Mouse (Mus musculus) embryonic facial prominence, embryonic 10.5 days (tissue): ENCODE measurements around the gene Sox30. TPM values are rescaled to one million over a fixed set of nuclear protein-coding genes. Genes with fewer than 3 reads are reported as not detected.
"Not testable (repeated sequence)": the region's sequence is repeated elsewhere in the genome, so short reads cannot be mapped to it uniquely, and the experiment has no call there.

Source experiments
- DNase-seq: peaks from one replicate; pipeline ENCODE4 v3.0.0-alpha.2; 2017; ENCODE audit warnings: low spot score
- H3K27ac ChIP-seq: fragments of 300-500 bp; sonication (generic); replicated peaks from 2 replicates; pipeline ENCODE4 v1.5.1; 2016; ENCODE audit warnings: mild to moderate bottlenecking
- H3K27me3 ChIP-seq: fragments of 300-500 bp; sonication (generic); replicated peaks from 2 replicates; pipeline ENCODE4 v1.6.1; 2016; ENCODE audit warnings: low read depth, mild to moderate bottlenecking; ENCODE audit not compliant: poor library complexity, severe bottlenecking
- H3K36me3 ChIP-seq: fragments of 300-500 bp; sonication (generic); replicated peaks from 2 replicates; pipeline ENCODE4 v1.6.1; 2016; ENCODE audit warnings: mild to moderate bottlenecking, moderate library complexity
- H3K4me1 ChIP-seq: fragments of 300-500 bp; sonication (generic); 2 replicates; pipeline ENCODE4 v1.6.1; 2016
- H3K4me3 ChIP-seq: fragments of 300-500 bp; sonication (generic); 2 replicates; pipeline ENCODE4 v1.5.1; 2016; ENCODE audit warnings: mild to moderate bottlenecking, moderate library complexity
- H3K9me3 ChIP-seq: fragments of 300-500 bp; sonication (generic); 2 replicates; pipeline ENCODE4 v1.6.1; 2016; ENCODE audit warnings: mild to moderate bottlenecking
- WGBS: fragments of 180-500 bp; shearing (Covaris S2); methylation state at CpG from one replicate; pipeline ENCODE4 v1.1.7; 2016; 5-methylcytosine and 5-hydroxymethylcytosine counted together
- polyA plus RNA-seq: library from polyadenylated mRNA; unstranded; fragments of >200 nt; fragmentation: Nextera tagmentation; extraction: Ambion mirVana; gene quantifications from 2 replicates; pipeline ENCODE4 v1.2.1, GENCODE M21; 2016

The Sox30 gene
- polyA plus RNA-seq, 1 experiment from 2014 or later = 0.12 TPM

DNA sequence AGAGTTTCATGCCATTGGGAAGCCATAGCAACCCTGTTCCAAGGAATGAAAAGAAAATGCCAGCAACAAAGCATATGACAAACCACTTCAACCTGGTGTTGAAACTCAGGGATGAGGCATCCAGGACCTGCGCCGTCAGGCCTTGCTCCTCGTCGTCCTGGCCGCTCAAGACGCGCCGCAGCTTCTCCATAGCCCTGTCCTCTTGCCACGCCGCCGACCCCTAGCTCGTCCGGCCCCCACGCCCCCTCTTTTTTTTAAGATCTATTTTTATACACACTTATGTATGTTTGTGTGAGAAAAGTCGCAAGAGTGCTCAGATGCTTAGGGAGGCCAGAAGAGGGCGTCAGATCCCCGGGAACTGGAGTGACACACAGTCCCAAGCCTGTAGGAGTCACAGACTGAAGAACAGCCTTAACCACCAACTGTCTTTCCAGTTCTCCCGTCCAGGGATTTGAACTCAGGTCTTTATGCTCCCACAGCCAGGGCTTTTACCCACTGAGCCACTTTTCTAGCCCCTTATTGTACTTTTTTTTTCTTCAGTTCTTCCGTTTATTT, 72.1 kb downstream of the Sox30 start, which contains the start of gene Gm12166:
Gene Gm12166 (minus strand): TSS at position 217 of the 555 bp plus-strand sequence.
- peaks cover 28% of the 10 kb centered on the region for H3K4me1 ChIP-seq
- not testable (repeated sequence) for H3K27ac ChIP-seq, H3K36me3 ChIP-seq, H3K4me3 ChIP-seq, H3K9me3 ChIP-seq
- peaks cover 15% of the 10 kb centered on the region; the same call in 1 of the 2 replicates for H3K27me3 ChIP-seq
- WGBS = 37% methylated on average over 19 of the region's 19 CpGs
- peak; percentile 51 for DNase-seq

DNA sequence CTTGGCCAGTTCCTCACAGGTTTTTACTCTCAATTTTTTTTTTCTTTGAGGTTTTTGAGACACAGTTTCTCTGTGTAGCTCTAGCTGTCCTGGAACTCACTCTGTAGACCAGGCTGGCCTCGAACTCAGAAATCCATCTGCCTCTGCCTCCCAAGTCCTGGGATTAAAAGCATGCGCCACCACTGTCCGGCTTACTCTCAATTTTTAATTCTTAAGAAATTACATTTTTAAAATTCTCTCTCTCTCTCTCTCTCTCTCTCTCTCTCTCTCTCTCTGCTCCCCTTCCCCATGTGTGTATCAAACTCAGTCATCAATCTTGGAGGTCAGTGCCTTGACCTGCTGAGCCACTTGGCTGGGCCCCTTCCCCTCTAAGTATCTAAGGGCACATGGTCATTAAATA, 73.3 kb downstream of the Sox30 start:
- H3K27ac ChIP-seq, DNase-seq, H3K36me3 ChIP-seq, H3K9me3 ChIP-seq, H3K4me3 ChIP-seq: not testable (repeated sequence)
- peaks cover 21% of the 10 kb centered on the region; the same call in 1 of the 2 replicates for H3K27me3 ChIP-seq
- peaks cover 35% of the 10 kb centered on the region for H3K4me1 ChIP-seq
- WGBS = 92% methylated on average over 3 of the region's 3 CpGs

DNA sequence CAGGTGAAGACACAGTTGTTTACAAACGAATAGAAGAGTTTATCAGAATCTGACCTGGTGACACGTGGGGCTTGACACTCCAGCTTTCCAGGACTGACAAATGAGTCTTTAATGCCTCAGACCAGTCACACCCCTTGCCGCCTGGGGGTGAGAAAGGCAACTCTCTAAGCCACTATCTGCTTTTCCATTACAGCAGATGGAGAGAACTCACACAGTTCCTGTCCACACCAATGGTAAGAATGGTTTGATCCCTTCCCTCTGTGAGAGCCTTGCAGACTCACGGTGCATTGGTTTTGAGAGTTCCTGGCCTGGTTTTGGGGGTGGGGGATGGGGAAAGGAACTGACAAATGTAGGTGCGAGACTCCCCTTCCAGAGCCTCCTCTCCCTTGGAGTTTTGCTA, 74.2 kb downstream of the Sox30 start:
- no peak overlapping the region for H3K27ac ChIP-seq
- H3K4me1 ChIP-seq = peaks cover 35% of the 10 kb centered on the region
- no peaks in the 10 kb centered on the region for H3K9me3 ChIP-seq
- H3K36me3 ChIP-seq = no peaks in the 10 kb centered on the region
- H3K4me3 ChIP-seq = no peak overlapping the region
- WGBS = 36% methylated on average over 5 of the region's 5 CpGs
- H3K27me3 ChIP-seq = peaks cover 21% of the 10 kb centered on the region; the same call in 1 of the 2 replicates
- no peak for DNase-seq

DNA sequence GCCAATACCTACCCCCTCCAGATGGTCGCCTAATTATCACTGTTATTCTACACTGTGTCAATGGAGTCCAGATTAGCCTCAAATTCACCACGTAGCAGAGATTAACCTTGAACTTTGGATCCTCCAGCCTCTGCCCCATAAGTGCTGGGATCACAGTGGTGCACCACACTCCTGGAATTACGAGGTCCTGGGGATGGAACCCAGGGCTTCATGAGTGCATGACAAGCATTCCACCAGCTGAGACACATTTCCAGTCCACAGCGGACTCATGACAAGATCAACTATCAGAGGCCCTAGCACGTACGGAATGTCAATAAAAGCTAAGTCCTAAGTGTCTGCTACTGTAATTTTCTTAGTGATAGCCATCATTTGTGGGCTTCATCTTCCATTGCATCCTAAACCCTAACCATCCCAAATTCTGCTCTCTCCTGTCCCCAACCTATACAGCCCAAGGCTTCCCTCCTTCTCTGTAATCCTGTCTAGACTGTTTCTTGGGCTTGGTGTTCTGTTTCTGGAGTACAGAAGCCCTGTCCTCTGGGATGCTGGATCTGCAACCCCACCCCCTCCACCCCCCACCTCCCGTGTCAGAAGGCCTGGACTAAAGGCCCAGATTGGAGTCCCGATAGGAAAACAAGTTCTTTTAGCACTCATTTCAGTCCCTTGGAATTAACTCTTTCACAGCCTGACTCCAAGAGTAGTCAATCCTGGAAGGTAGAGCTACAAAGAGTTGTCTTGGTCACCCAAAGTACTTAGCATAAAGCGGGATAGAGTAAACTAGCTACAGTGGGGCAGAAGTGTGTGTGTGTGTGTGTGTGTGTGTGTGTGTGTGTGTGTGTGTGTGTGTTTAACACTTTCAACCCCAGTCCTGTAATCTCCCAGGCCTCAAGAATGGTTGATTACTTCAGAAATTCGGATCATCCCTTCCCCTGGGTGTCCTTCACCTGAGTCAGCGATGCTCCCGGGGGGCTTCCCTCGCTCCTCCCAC, 75.1 kb downstream of the Sox30 start:
- H3K27me3 ChIP-seq = peaks cover 21% of the 10 kb centered on the region; the same call in 1 of the 2 replicates
- H3K9me3 ChIP-seq = no peaks in the 10 kb centered on the region
- no peaks in the 10 kb centered on the region for H3K36me3 ChIP-seq
- H3K27ac ChIP-seq = peak overlapping the region; percentile 90
- peak overlapping the region; percentile 71 for H3K4me3 ChIP-seq
- peak; percentile 45 for DNase-seq
- WGBS = 20% methylated on average over 13 of the region's 13 CpGs
- peaks cover 39% of the 10 kb centered on the region for H3K4me1 ChIP-seq

DNA sequence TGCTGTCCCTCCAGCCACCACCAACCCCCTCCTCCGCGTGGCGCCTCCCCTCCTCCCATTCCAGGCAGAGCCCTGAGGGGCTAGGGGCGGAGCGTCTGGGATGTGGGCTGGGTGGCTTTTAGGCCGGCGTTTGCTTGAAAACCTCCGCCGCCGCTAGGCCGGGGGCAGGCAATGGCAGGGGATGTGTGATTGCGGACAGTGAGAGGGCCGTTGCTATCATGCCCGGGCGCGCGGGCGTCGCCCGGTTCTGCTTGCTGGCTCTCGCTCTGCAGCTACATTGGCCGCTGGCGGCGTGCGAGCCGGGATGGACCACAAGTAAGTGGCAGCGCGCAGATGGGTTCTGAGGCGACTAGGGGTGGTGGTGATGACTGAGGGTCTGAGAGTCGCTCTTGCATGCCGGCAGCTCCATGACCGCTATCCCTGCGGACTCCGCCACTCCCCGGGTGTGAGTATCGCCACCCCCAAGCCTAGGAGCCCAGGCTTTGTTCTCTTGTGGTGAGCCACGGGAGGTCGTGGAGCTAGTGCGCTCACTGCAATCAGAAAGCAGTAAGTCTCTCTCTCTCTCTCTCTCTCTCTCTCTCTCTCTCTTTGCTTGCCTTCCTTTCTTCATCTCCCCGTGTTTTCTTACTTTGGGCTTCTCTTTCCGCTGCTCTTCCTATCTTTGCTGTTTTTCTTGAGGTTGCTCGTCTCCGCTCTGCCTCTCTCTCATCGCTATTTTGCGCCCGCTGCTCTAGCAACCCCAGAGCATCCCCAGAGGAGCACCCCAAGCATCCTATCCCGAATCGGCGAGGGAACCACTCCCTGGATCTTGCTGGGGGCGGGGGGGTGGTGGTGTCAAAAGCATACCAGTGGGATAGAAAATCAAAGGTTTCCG, 76.0 kb downstream of the Sox30 start, which contains the start of gene Adam19:
Gene Adam19 (plus strand): TSS at position 97 of the 874 bp plus-strand sequence.
- peak; percentile 91 for DNase-seq
- Histone ChIP-seq H3K9me3 (no peaks in the 10 kb centered on the region), H3K27ac (peak within 1 kb of the TSS; percentile 90), H3K4me3 (peak within 1 kb of the TSS; percentile 71), H3K4me1 (peaks cover 45% of the 10 kb centered on the region), H3K27me3 (peaks cover 21% of the 10 kb centered on the region; the same call in 1 of the 2 replicates), H3K36me3 (peaks cover 6% of the 10 kb centered on the region; the same call in 1 of the 2 replicates)
- WGBS = under 1% methylated on average over 51 of the region's 51 CpGs

DNA sequence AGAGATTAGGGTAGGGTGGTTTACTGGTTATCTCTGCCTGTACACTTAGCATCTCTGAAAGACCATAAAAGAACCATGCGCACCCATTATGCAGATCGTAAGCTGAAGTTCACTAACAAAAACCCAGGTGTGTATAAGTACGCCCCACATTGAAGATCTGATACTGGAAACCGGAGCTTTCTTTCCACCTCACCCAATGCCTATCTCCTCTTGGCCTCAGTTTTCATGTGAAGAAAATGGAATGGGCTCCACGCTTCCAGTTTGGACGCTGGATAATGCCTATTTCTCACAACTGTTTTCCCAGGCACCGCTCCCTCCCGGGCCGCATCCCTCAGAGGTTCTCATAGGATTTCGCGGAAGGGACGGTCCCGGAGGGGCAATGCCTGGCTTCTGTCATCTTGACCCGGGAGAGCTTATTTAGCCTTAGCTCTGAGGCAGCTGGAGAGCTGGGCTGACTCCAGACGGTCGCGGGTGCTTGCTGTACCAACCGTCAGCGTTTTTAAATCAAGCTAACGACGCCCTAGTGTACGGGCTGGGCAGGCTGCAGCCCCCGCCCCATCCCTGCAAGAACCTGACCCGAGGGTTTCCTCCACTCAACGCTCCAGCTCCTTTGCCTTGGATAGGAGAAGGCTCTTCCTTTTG, 76.8 kb downstream of the Sox30 start:
- Histone ChIP-seq H3K4me3 (peak overlapping the region; percentile 71), H3K27me3 (peaks cover 21% of the 10 kb centered on the region; the same call in 1 of the 2 replicates), H3K36me3 (peaks cover 11% of the 10 kb centered on the region; the same call in 1 of the 2 replicates), H3K4me1 (peaks cover 45% of the 10 kb centered on the region), H3K9me3 (no peaks in the 10 kb centered on the region), H3K27ac (peak overlapping the region; percentile 90)
- 2% methylated on average over 25 of the region's 25 CpGs for WGBS
- DNase-seq = peak; percentile 59

DNA sequence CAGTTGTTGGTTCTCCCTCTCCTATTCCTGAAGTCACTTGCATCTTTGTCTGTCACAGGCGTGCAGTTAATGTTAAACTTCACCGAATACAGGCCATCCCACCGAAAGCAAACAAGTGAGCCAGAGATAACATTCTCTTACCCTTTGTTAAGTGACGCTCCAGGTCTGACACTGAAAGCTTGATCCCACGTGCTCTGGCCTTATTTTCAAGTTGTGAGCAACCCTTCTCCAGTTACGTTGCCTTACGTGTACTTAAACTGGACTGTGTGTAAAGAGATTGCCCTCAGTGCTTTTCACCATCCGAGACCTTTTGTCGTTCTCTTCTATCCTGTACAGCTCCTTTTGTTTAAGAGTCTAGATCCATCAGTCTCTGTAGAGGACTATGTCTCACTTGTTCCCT, 77.9 kb downstream of the Sox30 start:
- peaks cover 16% of the 10 kb centered on the region; the same call in 1 of the 2 replicates for H3K36me3 ChIP-seq
- DNase-seq = no peak
- 51% methylated on average over 9 of the region's 9 CpGs for WGBS
- H3K4me1 ChIP-seq = peaks cover 45% of the 10 kb centered on the region
- peaks cover 15% of the 10 kb centered on the region; the same call in 1 of the 2 replicates for H3K27me3 ChIP-seq
- H3K27ac ChIP-seq = no peak overlapping the region
- no peaks in the 10 kb centered on the region for H3K9me3 ChIP-seq
- H3K4me3 ChIP-seq = peak overlapping the region; percentile 71; the same call in 1 of the 2 replicates

DNA sequence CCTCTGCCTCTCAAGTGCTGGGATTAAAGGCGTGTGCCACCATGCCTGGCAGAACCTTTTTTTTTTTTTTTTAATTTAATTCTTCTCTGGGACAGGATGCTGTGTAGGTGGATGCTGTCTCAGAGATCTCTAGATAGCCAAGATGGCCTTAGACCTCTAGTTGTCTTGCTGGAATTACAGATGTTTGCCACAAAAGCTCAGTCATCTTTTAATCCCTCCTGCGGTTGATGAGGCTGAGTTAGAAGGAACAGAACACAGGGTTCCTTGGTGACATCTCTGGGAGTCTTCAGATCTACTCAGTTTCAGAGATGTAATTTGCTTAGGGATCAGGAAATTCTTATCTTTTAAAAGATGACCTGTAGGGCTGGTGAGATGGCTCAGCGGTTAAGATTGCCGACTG, 78.8 kb downstream of the Sox30 start:
- 91% methylated on average over 4 of the region's 4 CpGs for WGBS
- peaks cover 18% of the 10 kb centered on the region; the same call in 1 of the 2 replicates for H3K36me3 ChIP-seq
- peaks cover 15% of the 10 kb centered on the region; the same call in 1 of the 2 replicates for H3K27me3 ChIP-seq
- no peak for DNase-seq
- no peak overlapping the region for H3K27ac ChIP-seq
- peaks cover 45% of the 10 kb centered on the region for H3K4me1 ChIP-seq
- no peaks in the 10 kb centered on the region for H3K9me3 ChIP-seq
- H3K4me3 ChIP-seq = no peak overlapping the region

DNA sequence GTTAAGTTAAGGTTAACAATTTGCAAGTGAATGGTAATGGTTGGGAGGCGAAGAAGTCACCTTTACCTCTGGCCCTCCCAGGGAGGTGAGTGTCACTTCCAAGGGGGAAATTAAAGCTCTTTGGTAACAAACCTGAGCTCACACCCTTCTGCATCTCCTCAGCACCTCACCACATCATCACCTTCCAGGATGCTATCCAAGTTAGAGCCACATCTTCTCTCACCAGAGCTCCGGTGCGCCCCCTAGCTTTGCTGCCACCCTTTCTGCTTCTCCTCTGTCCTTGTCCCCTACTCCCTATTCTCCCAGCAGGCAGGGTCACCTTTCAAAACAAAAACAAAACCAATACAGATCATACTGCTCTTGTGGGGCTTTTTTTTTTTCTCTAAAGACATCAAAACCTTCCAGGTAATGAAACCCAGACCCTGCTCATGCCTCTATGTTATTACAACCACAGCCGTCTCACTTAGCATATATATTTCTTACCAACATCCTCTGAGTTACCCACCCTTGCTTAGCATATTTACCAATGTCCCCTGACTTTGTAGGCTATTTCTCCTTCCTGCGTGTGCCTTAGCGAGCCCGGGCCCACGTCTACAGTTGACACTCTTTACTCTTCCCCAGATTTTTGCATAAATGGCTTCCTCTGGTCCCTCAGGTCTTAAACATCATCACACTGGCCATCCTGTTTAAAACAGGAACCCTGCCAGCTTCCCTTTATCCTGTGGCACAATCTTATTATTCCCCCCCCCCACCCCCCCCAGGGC, 80.0 kb downstream of the Sox30 start:
- Histone ChIP-seq H3K27me3 (peaks cover 12% of the 10 kb centered on the region; the same call in 1 of the 2 replicates), H3K27ac (no peak overlapping the region), H3K4me3 (no peak overlapping the region), H3K36me3 (peaks cover 18% of the 10 kb centered on the region; the same call in 1 of the 2 replicates), H3K9me3 (no peaks in the 10 kb centered on the region), H3K4me1 (peaks cover 43% of the 10 kb centered on the region)
- DNase-seq = no peak
- 63% methylated on average over 8 of the region's 8 CpGs for WGBS

DNA sequence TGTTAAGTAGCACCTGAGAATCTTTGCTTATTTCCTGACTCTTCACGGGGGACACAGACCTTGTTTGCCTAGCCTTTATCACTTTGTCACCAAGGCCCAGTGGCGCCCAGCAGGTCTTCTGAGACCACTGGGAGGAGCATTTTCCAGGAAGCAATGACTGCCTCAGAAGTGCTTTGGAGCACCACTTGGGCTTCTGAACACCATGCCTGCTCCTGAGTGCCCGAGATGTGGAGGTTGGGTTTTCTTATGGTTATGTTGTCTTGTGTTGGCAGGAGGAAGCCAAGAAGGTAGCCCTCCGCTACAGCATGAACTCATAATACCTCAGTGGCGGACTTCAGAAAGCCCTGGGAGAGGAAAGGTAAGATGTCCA, 80.5 kb downstream of the Sox30 start:
- Histone ChIP-seq H3K36me3 (peaks cover 18% of the 10 kb centered on the region; the same call in 1 of the 2 replicates), H3K4me3 (no peak overlapping the region), H3K27ac (no peak overlapping the region), H3K4me1 (peaks cover 43% of the 10 kb centered on the region), H3K9me3 (no peaks in the 10 kb centered on the region), H3K27me3 (peaks cover 11% of the 10 kb centered on the region; the same call in 1 of the 2 replicates)
- no peak for DNase-seq
- 79% methylated on average over 5 of the region's 5 CpGs for WGBS
